Mouse (Mus musculus): Measurements from ENCODE around the gene Ndufa6. TPM values are rescaled to one million over a fixed set of nuclear protein-coding genes. Genes with fewer than 3 reads are reported as not detected.

Gene Ndufa6
- polyA plus RNA-seq, 1 experiment from 2014 or later: 493 TPM

DNA sequence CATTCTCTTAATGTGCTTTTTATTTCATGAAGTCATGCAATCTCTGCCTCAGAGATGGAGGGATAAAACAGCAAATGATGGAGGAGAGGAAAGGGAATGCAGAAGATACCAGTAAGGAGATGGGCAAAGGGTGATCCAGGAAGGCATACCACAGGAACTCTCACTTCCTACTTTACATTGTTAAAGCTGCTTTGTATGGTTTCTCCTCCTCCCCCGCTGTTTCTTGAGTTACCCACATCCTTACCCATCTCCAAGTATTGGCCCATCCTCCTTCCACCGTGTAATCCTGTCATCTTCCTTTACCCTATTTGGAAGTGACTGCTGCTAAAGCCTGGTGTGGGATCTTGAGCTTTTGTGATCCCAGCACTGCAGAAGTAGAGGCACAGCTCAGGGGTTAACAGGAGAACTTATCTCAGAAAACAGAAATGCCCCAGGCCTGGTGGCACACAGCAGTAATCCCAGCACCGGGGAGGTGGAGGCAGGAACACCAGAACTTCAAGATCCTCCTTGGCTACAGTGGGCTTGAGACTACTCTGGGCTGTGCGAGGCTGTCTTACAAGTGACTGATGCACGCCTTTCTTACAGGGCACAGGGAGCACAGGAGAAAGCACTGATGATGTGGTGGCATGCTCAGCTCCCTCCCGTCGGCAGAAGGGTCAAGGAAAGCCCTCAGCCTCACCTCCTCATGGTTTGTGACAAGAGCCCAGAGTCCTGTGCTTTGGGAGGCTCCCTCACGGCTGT lies 5.7 kb downstream of the Ndufa6 start:
- TF ChIP-seq CTCF (IDR thresholded peaks at IDR 0.05): no peak
- ATAC-seq (no peak), DNase-seq (ENCODE audit: low read depth, low spot score) (no peak)
- ChIA-PET POLR2A (no interaction called here), CTCF (no interaction called here)
- in situ Hi-C loops (cut with MboI; ENCODE audit: low pct_unique_long_range_greater_than_20kb): no loop called here
- H3K27me3 ChIP-seq: no peaks in the 10 kb centered on the region

DNA sequence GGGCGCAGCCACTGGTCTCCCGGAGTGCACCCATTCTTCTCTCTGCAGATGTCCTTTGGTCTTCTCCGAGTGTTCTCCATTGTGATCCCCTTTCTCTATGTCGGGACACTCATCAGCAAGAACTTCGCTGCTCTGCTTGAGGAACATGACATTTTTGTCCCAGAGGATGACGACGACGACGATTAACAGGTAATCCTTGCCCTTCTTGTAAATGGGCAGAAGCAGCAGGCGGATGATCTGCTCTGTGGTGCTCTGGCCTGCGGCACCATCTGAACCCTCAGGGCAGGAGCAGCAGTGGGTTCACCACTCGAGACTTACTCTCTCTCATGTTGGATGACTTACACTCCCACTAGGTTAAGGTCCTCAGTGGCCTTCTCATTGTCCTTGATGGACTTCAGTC lies 6.3 kb downstream of the Ndufa6 start:
- DNase-seq (ENCODE audit: low read depth, low spot score) (no peak), ATAC-seq (no peak)
- H3K27me3 ChIP-seq: no peaks in the 10 kb centered on the region
- TF ChIP-seq CTCF (IDR thresholded peaks at IDR 0.05): no peak
- in situ Hi-C loops (cut with MboI; ENCODE audit: low pct_unique_long_range_greater_than_20kb): no loop called here
- POLR2A ChIA-PET: interaction anchor here (1.2 kb wide), 1 partner anchor 12 kb away, joined by 3 read pairs; no protein-coding TSS in a partner anchor
- CTCF ChIA-PET: no interaction called here

DNA sequence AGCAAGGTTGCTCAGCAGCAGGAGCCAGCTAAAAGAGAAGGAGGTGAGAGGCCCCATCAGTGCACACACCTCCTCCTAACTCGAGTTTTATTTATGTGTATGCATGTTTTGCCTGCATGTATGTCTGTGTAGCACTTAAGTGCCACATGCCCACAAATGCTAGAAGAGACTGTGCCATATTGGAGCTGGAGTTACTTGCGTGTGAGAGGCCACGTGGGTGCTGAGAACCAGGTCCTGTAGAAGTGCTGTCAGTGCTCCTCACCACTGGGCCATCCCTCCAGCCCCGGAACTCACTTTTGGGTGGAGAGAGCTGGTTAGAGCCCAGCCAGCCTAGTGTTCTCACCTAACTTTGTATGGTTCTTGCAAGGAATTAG lies 6.8 kb downstream of the Ndufa6 start:
- ATAC-seq (no peak), DNase-seq (ENCODE audit: low read depth, low spot score) (no peak)
- ChIA-PET CTCF (interaction anchor here (0.7 to 1.2 kb wide), 2 partner anchors 70 to 86 kb away, joined by 3 read pairs; no protein-coding TSS in a partner anchor), POLR2A (interaction anchor here (1.2 kb wide), 1 partner anchor 12 kb away, joined by 3 read pairs; no protein-coding TSS in a partner anchor)
- in situ Hi-C loops (cut with MboI; ENCODE audit: low pct_unique_long_range_greater_than_20kb): no loop called here
- H3K27me3 ChIP-seq: no peaks in the 10 kb centered on the region
- no peak for TF ChIP-seq CTCF (IDR thresholded peaks at IDR 0.05)

DNA sequence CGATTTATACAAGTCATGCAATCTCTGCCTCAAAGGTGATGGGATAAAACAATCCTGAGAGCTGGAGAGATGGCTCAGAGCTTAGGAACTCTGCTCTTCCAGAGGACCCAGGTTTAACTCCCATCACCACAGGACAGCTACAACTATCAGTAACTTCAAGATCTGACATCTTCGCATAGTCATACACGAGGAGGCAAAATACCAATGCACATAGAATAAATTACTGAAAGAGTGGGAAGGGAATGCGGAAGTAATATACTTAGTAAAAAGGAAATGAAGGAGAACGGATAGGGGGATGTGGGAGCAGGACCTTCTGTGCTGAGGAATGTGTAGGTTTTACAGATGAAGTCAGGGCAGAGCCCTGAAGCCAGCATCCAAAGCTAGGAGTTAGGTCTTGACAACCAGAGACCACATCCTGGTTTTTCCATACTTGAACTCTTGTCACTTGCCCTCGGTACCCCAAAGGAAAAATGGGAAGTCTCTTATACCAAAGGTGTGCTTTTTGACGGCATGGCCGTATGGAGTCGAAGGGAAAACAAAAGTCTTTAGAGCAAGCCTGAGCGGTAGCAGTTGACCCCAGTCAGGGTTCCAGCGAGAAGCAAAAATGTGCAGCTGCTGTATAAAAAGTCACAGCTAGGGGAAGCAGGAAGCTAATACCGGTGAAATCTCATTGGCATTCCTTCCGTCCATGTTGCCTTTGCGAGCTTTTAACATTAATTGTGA lies 7.4 kb downstream of the Ndufa6 start:
- ChIA-PET CTCF (interaction anchor here (0.7 to 1.8 kb wide), 3 partner anchors 71 to 85 kb away, joined by 3 to 6 read pairs (median 3); no protein-coding TSS in a partner anchor), POLR2A (interaction anchor here (0.6 to 1.2 kb wide), 2 partner anchors 11 to 688 kb away, joined by 3 read pairs; no protein-coding TSS in a partner anchor)
- in situ Hi-C loops (cut with MboI; ENCODE audit: low pct_unique_long_range_greater_than_20kb): no loop called here
- ATAC-seq (no peak), DNase-seq (ENCODE audit: low read depth, low spot score) (no peak)
- no peaks in the 10 kb centered on the region for H3K27me3 ChIP-seq
- TF ChIP-seq CTCF (IDR thresholded peaks at IDR 0.05): no peak

DNA sequence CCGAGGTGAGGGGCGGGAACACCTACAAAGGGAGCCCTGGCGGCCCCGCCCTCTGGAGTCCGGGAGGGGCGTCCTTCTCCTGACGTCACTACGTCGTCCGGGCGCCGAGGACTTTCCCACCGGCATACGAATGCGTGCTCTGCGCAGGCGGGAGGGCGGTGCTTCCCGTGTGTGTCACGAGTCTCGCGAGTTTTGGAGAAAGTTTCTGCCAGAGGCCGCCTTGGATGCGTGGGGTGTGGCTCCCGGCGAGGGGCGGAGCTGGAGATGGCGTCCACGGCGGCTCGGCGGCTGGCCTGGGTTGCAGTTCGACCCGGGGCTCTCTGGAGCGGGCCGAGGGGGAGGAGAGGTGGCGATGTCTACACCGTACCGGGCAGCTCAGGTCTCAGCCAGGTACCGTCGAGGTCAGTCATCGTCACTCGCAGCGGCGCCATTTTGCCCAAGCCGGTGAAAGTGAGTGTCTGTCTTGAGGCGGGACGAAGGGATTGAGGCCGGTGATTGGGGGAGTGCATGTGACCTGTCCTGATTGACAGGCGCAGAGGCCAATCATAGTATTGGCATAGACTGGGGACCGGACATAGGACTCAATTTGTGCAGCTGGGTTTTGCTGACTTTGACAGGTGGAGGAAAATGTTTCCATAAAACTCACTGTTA lies 8.2 kb downstream of the Ndufa6 start:
- ChIA-PET CTCF (interaction anchor here (1.0 to 1.8 kb wide), 3 partner anchors 75 to 84 kb away, joined by 3 to 6 read pairs (median 3); no protein-coding TSS in a partner anchor), POLR2A (interaction anchor here (1.0 kb wide), 1 partner anchor 13 kb away, joined by 3 read pairs; no protein-coding TSS in a partner anchor)
- peak; percentile 91 for ATAC-seq
- peak; percentile 89 for DNase-seq (ENCODE audit: low read depth, low spot score)
- in situ Hi-C loops (cut with MboI; ENCODE audit: low pct_unique_long_range_greater_than_20kb): no loop called here
- TF ChIP-seq CTCF (IDR thresholded peaks at IDR 0.05): no peak
- H3K27me3 ChIP-seq: no peaks in the 10 kb centered on the region

DNA sequence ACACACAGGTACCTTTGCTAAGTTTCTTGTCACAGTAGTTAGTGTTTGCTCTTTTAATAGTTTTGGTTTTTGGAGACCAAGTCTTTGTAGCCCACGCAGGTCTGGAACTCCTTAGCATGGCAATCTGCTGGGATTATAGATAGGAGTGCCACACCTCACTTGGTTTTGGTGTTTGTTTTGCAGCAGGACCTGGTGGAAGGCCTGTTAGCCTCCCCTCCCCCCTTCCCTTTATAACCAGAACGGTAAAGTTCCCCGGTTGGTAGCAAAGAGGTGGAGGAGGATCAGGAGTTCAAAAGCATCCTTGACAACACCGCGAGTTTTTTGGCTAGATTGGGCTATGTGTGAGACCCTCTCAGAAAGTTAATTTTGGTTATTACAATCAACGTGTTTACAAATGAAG lies 9.2 kb downstream of the Ndufa6 start:
- TF ChIP-seq CTCF (IDR thresholded peaks at IDR 0.05): no peak
- POLR2A ChIA-PET: interaction anchor here (1.0 kb wide), 2 partner anchors 9 to 12 kb away, joined by 3 read pairs; no protein-coding TSS in a partner anchor
- DNase-seq (ENCODE audit: low read depth, low spot score) (no peak), ATAC-seq (no peak)
- CTCF ChIA-PET: interaction anchor here (1.0 to 1.8 kb wide), 2 partner anchors 74 to 79 kb away, joined by 3 to 6 read pairs; no protein-coding TSS in a partner anchor
- in situ Hi-C loops (cut with MboI; ENCODE audit: low pct_unique_long_range_greater_than_20kb): no loop called here
- no peaks in the 10 kb centered on the region for H3K27me3 ChIP-seq

DNA sequence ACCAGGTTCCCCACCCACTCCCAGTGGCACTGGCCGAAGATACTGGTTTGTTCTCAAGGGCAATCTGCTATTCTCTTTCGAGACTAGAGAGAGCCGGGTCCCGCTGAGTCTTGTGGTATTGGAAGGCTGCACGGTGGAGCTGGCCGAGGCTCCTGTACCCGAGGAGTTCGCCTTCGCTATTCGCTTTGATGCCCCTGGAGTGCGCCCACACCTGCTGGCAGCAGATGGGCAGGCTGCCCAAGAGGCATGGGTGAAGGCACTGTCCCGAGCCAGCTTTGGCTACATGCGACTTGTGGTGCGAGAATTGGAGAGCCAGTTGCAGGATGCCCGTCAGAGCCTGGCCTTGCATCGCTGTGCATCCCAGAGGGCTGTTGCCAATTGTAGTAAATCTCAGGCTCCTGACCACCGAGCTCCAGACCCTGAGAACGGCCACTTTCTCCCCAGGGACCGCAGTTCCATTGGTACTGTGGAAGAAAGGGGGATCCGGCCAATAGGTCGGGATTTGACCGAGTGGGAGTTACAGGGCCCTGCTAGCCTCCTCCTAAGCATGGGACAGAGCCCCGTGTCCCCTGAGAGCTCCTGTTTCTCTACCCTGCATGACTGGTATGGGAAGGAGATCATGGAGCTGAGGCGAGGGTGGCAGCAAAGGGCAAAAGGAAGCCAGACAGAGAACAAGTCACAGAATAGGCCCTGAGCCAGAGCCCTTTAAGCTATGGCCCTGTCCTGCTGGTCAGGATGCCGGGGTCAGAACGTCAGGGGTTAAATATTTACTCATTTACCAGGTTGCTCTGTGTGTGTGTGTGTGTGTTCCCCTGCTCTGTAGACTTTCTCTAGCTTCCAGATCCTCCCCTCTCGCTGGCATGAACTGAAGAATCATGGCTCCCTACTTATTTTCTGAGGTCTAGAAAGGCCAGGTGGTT lies 10.5 kb downstream of the Ndufa6 start:
- POLR2A ChIA-PET: no interaction called here
- in situ Hi-C loops (cut with MboI; ENCODE audit: low pct_unique_long_range_greater_than_20kb): no loop called here
- CTCF ChIA-PET: no interaction called here
- DNase-seq (ENCODE audit: low read depth, low spot score) (no peak), ATAC-seq (no peak)
- no peak for TF ChIP-seq CTCF (IDR thresholded peaks at IDR 0.05)
- H3K27me3 ChIP-seq: no peaks in the 10 kb centered on the region

DNA sequence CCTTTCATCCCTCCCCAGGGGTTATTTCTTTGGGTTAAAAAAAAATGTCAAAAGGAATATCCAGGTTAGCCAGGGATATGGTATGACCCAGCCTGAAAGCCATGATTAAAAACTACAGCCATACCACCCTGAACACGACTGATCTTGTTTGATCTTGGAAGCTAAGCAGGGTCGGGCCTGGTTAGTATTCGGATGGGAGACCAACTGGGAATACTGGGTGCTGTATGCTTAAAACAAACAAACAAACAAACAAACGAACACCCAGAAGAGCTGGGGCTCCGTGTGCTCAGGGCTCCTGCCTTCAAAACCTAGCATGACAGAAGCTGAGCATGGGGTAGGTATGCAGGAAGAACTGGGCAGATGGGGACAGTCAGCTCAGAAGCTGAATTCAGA lies 11.6 kb downstream of the Ndufa6 start:
- DNase-seq (ENCODE audit: low read depth, low spot score) (no peak), ATAC-seq (no peak)
- POLR2A ChIA-PET: no interaction called here
- CTCF ChIA-PET: no interaction called here
- no peaks in the 10 kb centered on the region for H3K27me3 ChIP-seq
- TF ChIP-seq CTCF (IDR thresholded peaks at IDR 0.05): no peak
- in situ Hi-C loops (cut with MboI; ENCODE audit: low pct_unique_long_range_greater_than_20kb): no loop called here

DNA sequence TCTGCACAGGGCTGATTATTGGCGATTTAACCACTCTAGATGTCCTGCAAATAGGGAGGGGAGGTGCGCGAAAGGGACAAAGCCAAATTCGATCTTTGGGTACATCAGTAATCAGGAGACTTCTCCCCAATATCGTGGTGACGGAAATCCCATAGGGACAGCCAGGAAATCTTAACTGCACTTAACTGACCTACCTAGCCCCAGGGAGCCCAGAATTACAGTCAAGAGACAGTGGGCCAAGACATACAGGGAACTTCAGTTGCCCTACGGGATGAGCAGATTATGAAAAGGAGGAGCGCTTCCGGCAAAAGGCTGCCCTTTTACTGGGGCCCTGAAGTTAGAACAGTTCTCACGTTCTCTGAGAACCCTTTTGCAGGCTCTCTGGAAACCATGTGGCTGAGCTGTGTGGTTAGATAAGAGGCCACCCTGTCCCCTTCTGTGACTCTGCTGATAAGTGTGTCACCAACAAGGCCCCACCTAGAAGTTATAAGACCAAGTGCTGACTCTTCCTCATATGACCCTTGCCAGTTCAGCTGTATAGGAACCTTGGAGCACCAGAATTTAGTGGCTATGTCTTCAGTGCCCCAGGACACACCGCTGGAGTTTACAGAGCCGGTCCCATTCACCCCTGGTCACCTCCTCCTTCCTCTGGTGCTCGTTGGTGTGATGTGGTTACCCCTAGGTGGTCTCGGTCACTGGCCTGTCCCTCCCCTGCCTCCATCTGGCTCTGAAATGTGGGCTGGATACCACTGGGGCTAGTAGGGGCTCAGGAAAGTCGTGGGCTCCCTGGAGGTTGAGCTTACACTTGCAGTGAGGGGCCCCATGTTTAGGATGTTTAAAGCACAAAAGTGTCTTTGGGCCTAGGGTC lies 12.2 kb downstream of the Ndufa6 start:
- H3K27me3 ChIP-seq: no peaks in the 10 kb centered on the region
- ATAC-seq (no peak), DNase-seq (ENCODE audit: low read depth, low spot score) (no peak)
- no peak for TF ChIP-seq CTCF (IDR thresholded peaks at IDR 0.05)
- in situ Hi-C loops (cut with MboI; ENCODE audit: low pct_unique_long_range_greater_than_20kb): no loop called here
- CTCF ChIA-PET: no interaction called here
- POLR2A ChIA-PET: no interaction called here
